Mouse (Mus musculus) v-Abl transformed pro-B cells (cell line): Measurements from ENCODE around the gene Rreb1.

ENCODE experiments used
- in situ Hi-C, 2 experiments: fragments of 400-800 bp; cut with MboI; formaldehyde crosslinking; loops; one replicate each; pipeline ENCODE4 v1.15.1; 2025; ENCODE audit not compliant: unreplicated experiment in 2 of 2

The Rreb1 gene

GRCm38 (mm10) chr13:37866846-37867245 lies 88.6 kb downstream of the Rreb1 start:
- in situ Hi-C loops, result no loop called here

- in situ Hi-C loops, result no loop called here
Observed at GRCm38 (mm10) chr13:37870118-37870908, 92.1 kb downstream of the Rreb1 start.

GRCm38 (mm10) chr13:37872142-37872835 lies 94.1 kb downstream of the Rreb1 start:
- in situ Hi-C loops, result no loop called here

- in situ Hi-C loops, result no loop called here
Observed at GRCm38 (mm10) chr13:37873125-37873891, 95.1 kb downstream of the Rreb1 start.

- in situ Hi-C loops, result no loop called here
Observed at GRCm38 (mm10) chr13:37875919-37876318, 97.7 kb downstream of the Rreb1 start.

GRCm38 (mm10) chr13:37876366-37876765 lies 98.2 kb downstream of the Rreb1 start:
- in situ Hi-C loops, result no loop called here

GRCm38 (mm10) chr13:37876836-37877235 lies 98.6 kb downstream of the Rreb1 start:
- in situ Hi-C loops, result no loop called here

- in situ Hi-C loops, result no loop called here
Observed at GRCm38 (mm10) chr13:37877241-37877640, 99.0 kb downstream of the Rreb1 start.

GRCm38 (mm10) chr13:37878918-37879331 lies 100.7 kb downstream of the Rreb1 start:
- in situ Hi-C loops, result no loop called here

GRCm38 (mm10) chr13:37879556-37879955 lies 101.4 kb downstream of the Rreb1 start:
- in situ Hi-C loops, result no loop called here

GRCm38 (mm10) chr13:37880035-37880434 lies 101.8 kb downstream of the Rreb1 start:
- in situ Hi-C loops, result no loop called here

GRCm38 (mm10) chr13:37880581-37881130 lies 102.5 kb downstream of the Rreb1 start:
- in situ Hi-C loops, result no loop called here

GRCm38 (mm10) chr13:37882521-37882920 lies 104.3 kb downstream of the Rreb1 start:
- in situ Hi-C loops, result no loop called here

GRCm38 (mm10) chr13:37883008-37883407 lies 104.8 kb downstream of the Rreb1 start:
- in situ Hi-C loops, result no loop called here

GRCm38 (mm10) chr13:37885392-37885791 lies 107.2 kb downstream of the Rreb1 start:
- in situ Hi-C loops, result no loop called here

GRCm38 (mm10) chr13:37886024-37886423 lies 107.8 kb downstream of the Rreb1 start:
- in situ Hi-C loops, result no loop called here

GRCm38 (mm10) chr13:37894756-37895155 lies 116.6 kb downstream of the Rreb1 start:
- in situ Hi-C loops, result no loop called here

- in situ Hi-C loops, result no loop called here
Observed at GRCm38 (mm10) chr13:37895564-37896254, 117.5 kb downstream of the Rreb1 start.

- in situ Hi-C loops, result no loop called here
Observed at GRCm38 (mm10) chr13:37896423-37896822, 118.2 kb downstream of the Rreb1 start.

GRCm38 (mm10) chr13:37898772-37899171 lies 120.6 kb downstream of the Rreb1 start:
- in situ Hi-C loops, result no loop called here
